Mouse (Mus musculus) ES-E14 (cell line): ENCODE data around the gene Ppil2.

ENCODE experiments used
- CHD2 ChIP-seq: IDR thresholded peaks from 2 replicates; pipeline ENCODE4 v1.6.1; 2014; ENCODE audit warnings: mild to moderate bottlenecking, low read depth, low read length, inconsistent platforms
- HCFC1 ChIP-seq: IDR thresholded peaks from 2 replicates; pipeline ENCODE4 v1.6.1; 2012; ENCODE audit warnings: low read length, inconsistent platforms, borderline replicate concordance; ENCODE audit not compliant: insufficient read depth
- MAFK ChIP-seq: IDR thresholded peaks from 2 replicates; pipeline ENCODE4 v1.6.1; 2014; ENCODE audit warnings: mild to moderate bottlenecking, low read depth, low read length, inconsistent platforms; ENCODE audit not compliant: insufficient read depth
- ZC3H11A ChIP-seq: IDR thresholded peaks from 2 replicates; pipeline ENCODE4 v1.6.1; 2012; ENCODE audit warnings: low read depth, mild to moderate bottlenecking, inconsistent platforms, low read length, borderline replicate concordance
- ZNF384 ChIP-seq: IDR thresholded peaks from 2 replicates; pipeline ENCODE4 v1.6.1; 2012; ENCODE audit warnings: low read depth, low read length, inconsistent platforms

DNA sequence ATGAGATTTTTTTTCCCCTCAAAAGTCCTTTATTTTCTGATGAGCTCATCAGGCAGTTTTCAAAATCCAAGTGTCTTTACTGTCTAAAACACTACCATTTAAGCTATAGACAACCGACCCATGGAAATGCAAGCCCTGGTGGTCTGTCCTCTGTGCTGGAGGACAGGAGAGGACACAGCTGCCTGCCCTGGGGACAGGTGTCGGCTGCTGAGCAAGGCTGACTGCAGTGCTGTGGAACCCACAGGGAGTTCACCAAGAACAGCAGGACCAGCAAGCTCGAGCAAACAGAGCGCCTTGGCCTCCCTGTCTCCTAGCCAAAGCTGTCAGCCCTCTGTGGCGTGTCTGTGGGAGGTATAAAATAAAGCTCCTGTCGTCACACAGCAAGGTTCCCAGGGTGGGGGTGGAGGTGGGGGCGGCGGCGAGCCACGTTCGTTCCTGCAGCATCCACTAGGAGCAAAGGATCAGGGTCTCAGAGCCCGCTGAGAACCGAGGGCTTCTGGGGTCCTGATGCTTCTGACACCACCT lies 24.3 kb downstream of the Ppil2 start:
- TF ChIP-seq ZC3H11A (no peak), HCFC1 (no peak), ZNF384 (no peak), CHD2 (no peak), MAFK (no peak)
